In the genomic region with DNA sequence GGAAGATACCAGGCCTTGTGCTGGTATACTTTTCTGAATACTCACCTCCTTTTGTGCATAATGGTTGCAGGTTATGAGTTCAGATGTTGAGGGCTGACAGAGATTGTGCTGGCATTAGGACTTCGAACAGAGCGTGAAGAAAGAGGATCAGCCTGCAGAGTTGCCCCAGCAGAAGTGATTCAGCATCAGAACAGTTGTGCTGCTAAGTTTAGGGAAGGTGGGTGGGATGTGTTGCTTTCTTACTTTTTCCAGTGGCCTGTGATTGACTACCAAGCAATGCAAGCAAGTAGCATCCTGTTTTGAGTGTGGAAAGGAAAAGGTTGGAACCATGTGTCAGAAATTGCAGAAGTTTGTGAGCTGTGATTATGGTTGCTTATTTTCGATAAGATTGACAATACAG, we compare ENCODE assay signal across 22 mouse cellular contexts. TPM values are rescaled to one million over a fixed set of nuclear protein-coding genes. Genes with fewer than 3 reads are reported as not detected.
DNase-seq lines count a peak whose midpoint lies in the region; ATAC-seq and TF ChIP-seq lines count a peak whose summit lies in the region.
"Had no signal": no experiment of that assay in that cellular context is flagged by ENCODE, and none has a peak within 500 bp of the region (broad histone marks: within the 10 kb centered on the region; RNA-seq: fewer than 3 reads in every experiment).

No protein-coding gene starts in this region.

- H3K4me1 ChIP-seq in cortical plate, adult 2 months (ENCODE audit: control insufficient read depth, insufficient read depth, low read length) = peaks cover 13% of the 10 kb centered on the region
- peaks cover 53% of the 10 kb centered on the region for H3K4me1 ChIP-seq in liver, embryonic 16.5 days (ENCODE audit: control insufficient read depth, low read depth, low read length)
- peaks cover 13% of the 10 kb centered on the region for H3K4me1 ChIP-seq in heart, embryonic 10.5 days
- H3K4me1 ChIP-seq: embryonic facial prominence, embryonic 13.5 days; hindbrain, embryonic 10.5 days; limb, embryonic 10.5 days; midbrain, embryonic 13.5 days; neural tube, embryonic 15.5 days had no signal

- no peaks in the 10 kb centered on the region; the same call in 1 of the 2 replicates for H3K36me3 ChIP-seq in liver, embryonic 16.5 days (ENCODE audit: control insufficient read depth, insufficient read depth)
- no peaks in the 10 kb centered on the region for H3K36me3 ChIP-seq in heart, embryonic 10.5 days
- H3K36me3 ChIP-seq: embryonic facial prominence, embryonic 13.5 days; hindbrain, embryonic 10.5 days; limb, embryonic 10.5 days; midbrain, embryonic 13.5 days; neural tube, embryonic 15.5 days had no signal

- peak overlapping the region; percentile 87 for H3K27ac ChIP-seq in cortical plate, adult 2 months (ENCODE audit: insufficient read depth, low read length)
- H3K27ac ChIP-seq in liver, embryonic 16.5 days (ENCODE audit: low read length) = peak overlapping the region; percentile 35
- no peak overlapping the region for H3K27ac ChIP-seq in heart, embryonic 10.5 days
- H3K27ac ChIP-seq: embryonic facial prominence, embryonic 13.5 days; hindbrain, embryonic 10.5 days; limb, embryonic 10.5 days; macrophage; midbrain, embryonic 13.5 days; neural tube, embryonic 15.5 days had no signal

- no peak for TF ChIP-seq CTCF in cortical plate, adult 2 months (IDR thresholded peaks at IDR 0.05; ENCODE audit: extremely low read depth, insufficient read depth, low read length)

- no peak overlapping the region for H3K4me3 ChIP-seq in cortical plate, adult 2 months (ENCODE audit: insufficient read depth, low read length)
- no peak overlapping the region for H3K4me3 ChIP-seq in liver, embryonic 16.5 days (ENCODE audit: low read depth, low read length)
- no peak overlapping the region for H3K4me3 ChIP-seq in heart, embryonic 10.5 days
- H3K4me3 ChIP-seq: embryonic facial prominence, embryonic 13.5 days; hindbrain, embryonic 10.5 days; limb, embryonic 10.5 days; midbrain, embryonic 13.5 days; myocyte; neural tube, embryonic 15.5 days had no signal

- intact Hi-C loops in left cerebral cortex, postnatal 4 days (cut with DNase I) = no loop called here

- H3K9me3 ChIP-seq in liver, embryonic 16.5 days (replicated peaks; ENCODE audit: control insufficient read depth, low read length) = no peaks in the 10 kb centered on the region
- no peaks in the 10 kb centered on the region for H3K9me3 ChIP-seq in heart, embryonic 10.5 days
- H3K9me3 ChIP-seq: embryonic facial prominence, embryonic 13.5 days; hindbrain, embryonic 10.5 days; limb, embryonic 10.5 days; midbrain, embryonic 13.5 days; neural tube, embryonic 15.5 days had no signal

- no peak for TF ChIP-seq POLR2A in cortical plate, adult 2 months (IDR thresholded peaks at IDR 0.05; ENCODE audit: extremely low read depth, insufficient read depth, low read length)

- DNase-seq in left cerebral cortex, adult 11 months (ENCODE audit: low spot score) = peak; percentile 49
- DNase-seq in left cerebral cortex, postnatal 4 days = no peak
- peak; percentile 40 for DNase-seq in 416B (ENCODE audit: low read depth)
- DNase-seq in heart, embryonic 10.5 days (ENCODE audit: low spot score) = no peak
- DNase-seq in thymus, postnatal 4 days = no peak
- DNase-seq: adrenal gland, postnatal 10 days; cerebellum, adult 2 months; kidney, adult 18-20 months; kidney, postnatal 10 days; lung, embryonic 14.5 days; retina, postnatal 1 day; thymus, adult 2 months had no signal

- no peaks in the 10 kb centered on the region for H3K27me3 ChIP-seq in liver, embryonic 16.5 days (ENCODE audit: control insufficient read depth, insufficient read depth, low read depth, low read length)
- H3K27me3 ChIP-seq in heart, embryonic 10.5 days (ENCODE audit: insufficient read depth, poor library complexity, severe bottlenecking) = no peaks in the 10 kb centered on the region
- H3K27me3 ChIP-seq: embryonic facial prominence, embryonic 13.5 days; midbrain, embryonic 13.5 days; neural tube, embryonic 15.5 days had no signal

- H3K9ac ChIP-seq in liver, embryonic 16.5 days (ENCODE audit: low read depth, low read length) = no peak overlapping the region
- H3K9ac ChIP-seq: embryonic facial prominence, embryonic 13.5 days; lung, embryonic 14.5 days; midbrain, embryonic 13.5 days; neural tube, embryonic 15.5 days had no signal

- no peak for ATAC-seq in liver, embryonic 16.5 days (ENCODE audit: low read depth)
- ATAC-seq: forebrain, embryonic 16.5 days; midbrain, embryonic 13.5 days had no signal

- no peak overlapping the region for H3K4me2 ChIP-seq in liver, embryonic 16.5 days (ENCODE audit: low read depth, low read length)
- H3K4me2 ChIP-seq: embryonic facial prominence, embryonic 13.5 days; lung, embryonic 14.5 days; midbrain, embryonic 13.5 days; neural tube, embryonic 15.5 days had no signal

- 78% methylated on average over 3 of the region's 3 CpGs for WGBS in liver, embryonic 16.5 days (ENCODE audit: insufficient replicate concordance)
- 87% methylated on average over 3 of the region's 3 CpGs for WGBS in heart, embryonic 10.5 days

RNA-seq across cellular contexts. Expression of gene Atg14, which starts 56.8 kb away (rescaled TPM):
- 10 to 100 TPM; 14.4 to 14.7 TPM for total RNA-seq in left cerebral cortex, postnatal 4 days (2021)
- polyA plus RNA-seq in cortical plate, adult 2 months (2012; rRNA removed) = 14.2 and 15.0 TPM in 2 replicates
- 9.4 and 9.7 TPM in 2 replicates for polyA plus RNA-seq in liver, embryonic 16.5 days (2015; fragmentation: Nextera tagmentation; extraction: Ambion mirVana)
- polyA plus RNA-seq in heart, embryonic 10.5 days (2016; fragmentation: Nextera tagmentation; extraction: Ambion mirVana) = 10.6 and 11.7 TPM in 2 replicates

Comparison
In these comparisons a context has a peak if more than half of its experiments do, and no peak if none do; other contexts are left out.
1. DNase-seq: peak in left cerebral cortex, adult 11 months (single experiment) and 416B (single experiment); none in left cerebral cortex, postnatal 4 days (single experiment), heart, embryonic 10.5 days (single experiment) and thymus, postnatal 4 days (single experiment).